Mouse (Mus musculus) MN1 (cell line): ENCODE measurements at regions not wholly inside any gene's neighbourhood (a gene's known extent, or its start where the extent isn't known, plus 50 kb on each side); places are given as distances from the start of the nearest gene placed in this dataset.

Experiments
- DNase-seq: peaks from one replicate; pipeline ENCODE4 v3.0.0-alpha.2; 2016; ENCODE audit warnings: low spot score

DNA sequence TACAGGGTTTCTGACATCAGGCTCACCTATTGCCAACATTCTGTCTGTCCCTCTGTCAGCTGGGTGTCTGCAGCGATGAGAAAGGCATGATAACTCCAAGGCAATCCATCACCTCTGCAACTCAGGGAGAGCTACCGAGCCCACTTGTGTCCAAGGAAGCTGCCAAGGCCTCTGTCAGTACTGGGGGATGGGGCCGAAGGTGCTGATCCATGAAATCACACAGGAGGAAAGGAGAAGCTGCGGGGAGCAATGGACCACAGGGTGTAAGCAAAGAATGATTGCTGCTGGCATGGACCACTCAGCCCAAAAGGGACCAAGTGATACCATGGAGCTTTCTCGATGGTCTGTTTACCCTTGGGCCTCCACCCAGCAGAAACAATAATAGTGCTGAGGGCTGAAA, 67.5 kb upstream of the Mid1ip1 start:
- DNase-seq = no peak

DNA sequence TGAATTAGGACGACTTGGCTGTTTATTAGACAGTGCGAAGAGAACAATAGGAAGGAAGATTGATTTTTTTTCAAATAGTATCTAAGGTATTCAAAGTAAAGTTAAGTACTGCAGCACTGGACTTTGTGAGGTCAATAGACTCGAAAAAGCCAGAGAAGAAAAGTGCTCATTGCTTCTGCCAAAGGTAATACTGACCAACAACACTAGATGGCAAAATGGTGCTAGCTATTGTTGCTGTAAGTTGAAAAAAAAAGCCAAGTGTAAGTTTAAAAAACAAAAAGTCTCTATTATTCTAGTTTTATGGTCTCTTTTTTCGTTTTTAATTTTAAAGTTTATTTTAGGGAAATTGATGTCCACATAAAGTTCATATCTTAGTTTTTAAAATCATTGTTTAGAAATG, 63.9 kb upstream of the Mid1ip1 start:
- DNase-seq = peak; percentile 55
